Mouse (Mus musculus): ENCODE measurements at regions not wholly inside any gene's neighbourhood (a gene's known extent, or its start where the extent isn't known, plus 50 kb on each side); places are given as distances from the start of the nearest gene placed in this dataset.

GRCm38 (mm10) chr9:101348771-101349170 is 97.2 kb upstream of the Ppp2r3a start:
- H3K9ac ChIP-seq = no peak overlapping the region
- WGBS = 88% methylated on average over 4 of the region's 4 CpGs
- no peaks in the 10 kb centered on the region for H3K36me3 ChIP-seq (ENCODE audit: insufficient read depth)
- TF ChIP-seq CTCF (IDR thresholded peaks at IDR 0.05; ENCODE audit: low read depth) = no peak
- no peaks in the 10 kb centered on the region for H3K27me3 ChIP-seq (ENCODE audit: insufficient read depth, low read length)
- no peak overlapping the region for H3K4me3 ChIP-seq (ENCODE audit: low read depth, low read length)
- ATAC-seq (ENCODE audit: insufficient read depth) = no peak
- H3K27ac ChIP-seq (ENCODE audit: low read depth) = no peak overlapping the region
- no peak overlapping the region for H3K4me2 ChIP-seq
- no peaks in the 10 kb centered on the region for H3K9me3 ChIP-seq (ENCODE audit: low read depth, low read length)
- DNase-seq = no peak
- no peaks in the 10 kb centered on the region for H3K4me1 ChIP-seq (ENCODE audit: insufficient read depth)

- Histone ChIP-seq H3K27ac (ENCODE audit: low read depth) (no peak overlapping the region), H3K27me3 (ENCODE audit: insufficient read depth, low read length) (no peaks in the 10 kb centered on the region), H3K9me3 (ENCODE audit: low read depth, low read length) (no peaks in the 10 kb centered on the region), H3K36me3 (ENCODE audit: insufficient read depth) (no peaks in the 10 kb centered on the region), H3K9ac (no peak overlapping the region), H3K4me3 (ENCODE audit: low read depth, low read length) (no peak overlapping the region), H3K4me1 (ENCODE audit: insufficient read depth) (no peaks in the 10 kb centered on the region), H3K4me2 (no peak overlapping the region)
- ATAC-seq (ENCODE audit: insufficient read depth) (no peak), DNase-seq (no peak)
- no peak for TF ChIP-seq CTCF (IDR thresholded peaks at IDR 0.05; ENCODE audit: low read depth)
- WGBS = 76% methylated on average over 5 of the region's 5 CpGs
Observed at GRCm38 (mm10) chr9:101342887-101343286, 91.3 kb upstream of the Ppp2r3a start.

- no peak for ATAC-seq (ENCODE audit: insufficient read depth)
Observed at GRCm38 (mm10) chr9:101340796-101341465, 89.3 kb upstream of the Ppp2r3a start.

GRCm38 (mm10) chr9:101329032-101329824 is 77.6 kb upstream of the Ppp2r3a start:
- no peak overlapping the region for H3K27ac ChIP-seq (ENCODE audit: low read depth)
- no peaks in the 10 kb centered on the region for H3K9me3 ChIP-seq (ENCODE audit: low read depth, low read length)
- DNase-seq (no peak), ATAC-seq (ENCODE audit: insufficient read depth) (no peak)
- H3K4me1 ChIP-seq (ENCODE audit: insufficient read depth) = no peaks in the 10 kb centered on the region
- no peak for TF ChIP-seq CTCF (IDR thresholded peaks at IDR 0.05; ENCODE audit: low read depth)
- WGBS = 64% methylated on average over 8 of the region's 8 CpGs
- no peak overlapping the region for H3K4me3 ChIP-seq (ENCODE audit: low read depth, low read length)
- no peaks in the 10 kb centered on the region for H3K36me3 ChIP-seq (ENCODE audit: insufficient read depth)
- H3K9ac ChIP-seq = no peak overlapping the region
- H3K4me2 ChIP-seq = no peak overlapping the region
- H3K27me3 ChIP-seq (ENCODE audit: insufficient read depth, low read length) = no peaks in the 10 kb centered on the region

More at GRCm38 (mm10) chr9:101340796-101341465, 89.3 kb upstream of the Ppp2r3a start:
- H3K4me2 ChIP-seq = no peak overlapping the region
- H3K36me3 ChIP-seq (ENCODE audit: insufficient read depth) = no peaks in the 10 kb centered on the region
- no peaks in the 10 kb centered on the region for H3K4me1 ChIP-seq (ENCODE audit: insufficient read depth)
- H3K9ac ChIP-seq = no peak overlapping the region
- H3K27ac ChIP-seq (ENCODE audit: low read depth) = no peak overlapping the region
- no peaks in the 10 kb centered on the region for H3K9me3 ChIP-seq (ENCODE audit: low read depth, low read length)
- no peak for TF ChIP-seq CTCF (IDR thresholded peaks at IDR 0.05; ENCODE audit: low read depth)
- no peak for DNase-seq
- no peaks in the 10 kb centered on the region for H3K27me3 ChIP-seq (ENCODE audit: insufficient read depth, low read length)
- 67% methylated on average over 11 of the region's 11 CpGs for WGBS
- H3K4me3 ChIP-seq (ENCODE audit: low read depth, low read length) = no peak overlapping the region

- no peaks in the 10 kb centered on the region for H3K27me3 ChIP-seq (ENCODE audit: insufficient read depth, low read length)
- TF ChIP-seq CTCF (IDR thresholded peaks at IDR 0.05; ENCODE audit: low read depth) = no peak
- no peak overlapping the region for H3K27ac ChIP-seq (ENCODE audit: low read depth)
- no peak overlapping the region for H3K4me2 ChIP-seq
- H3K36me3 ChIP-seq (ENCODE audit: insufficient read depth) = no peaks in the 10 kb centered on the region
- H3K4me3 ChIP-seq (ENCODE audit: low read depth, low read length) = no peak overlapping the region
- no peaks in the 10 kb centered on the region for H3K4me1 ChIP-seq (ENCODE audit: insufficient read depth)
- no peaks in the 10 kb centered on the region for H3K9me3 ChIP-seq (ENCODE audit: low read depth, low read length)
- DNase-seq = no peak
- WGBS = 56% methylated on average over 3 of the region's 3 CpGs
- ATAC-seq (ENCODE audit: insufficient read depth) = no peak
- no peak overlapping the region for H3K9ac ChIP-seq
Observed at GRCm38 (mm10) chr9:101326961-101327360, 75.4 kb upstream of the Ppp2r3a start.

GRCm38 (mm10) chr9:101314036-101314435 is 62.4 kb upstream of the Ppp2r3a start:
- peak; percentile 86 for TF ChIP-seq CTCF (IDR thresholded peaks at IDR 0.05; ENCODE audit: low read depth)
- ATAC-seq (ENCODE audit: insufficient read depth) = no peak

GRCm38 (mm10) chr9:101306408-101306935 is 54.9 kb upstream of the Ppp2r3a start:
- no peak for ATAC-seq (ENCODE audit: insufficient read depth)
- 69% methylated on average over 10 of the region's 10 CpGs for WGBS
- no peak for TF ChIP-seq CTCF (IDR thresholded peaks at IDR 0.05; ENCODE audit: low read depth)
- H3K27me3 ChIP-seq (ENCODE audit: insufficient read depth, low read length) = no peaks in the 10 kb centered on the region
- H3K9me3 ChIP-seq (ENCODE audit: low read depth, low read length) = no peaks in the 10 kb centered on the region
- peak; percentile 69 for DNase-seq
- H3K36me3 ChIP-seq (ENCODE audit: insufficient read depth) = no peaks in the 10 kb centered on the region
- H3K9ac ChIP-seq = no peak overlapping the region
- no peak overlapping the region for H3K4me3 ChIP-seq (ENCODE audit: low read depth, low read length)
- no peak overlapping the region for H3K27ac ChIP-seq (ENCODE audit: low read depth)
- H3K4me2 ChIP-seq = no peak overlapping the region
- H3K4me1 ChIP-seq (ENCODE audit: insufficient read depth) = no peaks in the 10 kb centered on the region

More at GRCm38 (mm10) chr9:101314036-101314435, 62.4 kb upstream of the Ppp2r3a start:
- no peak overlapping the region for H3K9ac ChIP-seq
- H3K9me3 ChIP-seq (ENCODE audit: low read depth, low read length) = no peaks in the 10 kb centered on the region
- no peak overlapping the region for H3K4me2 ChIP-seq
- no peaks in the 10 kb centered on the region for H3K4me1 ChIP-seq (ENCODE audit: insufficient read depth)
- H3K4me3 ChIP-seq (ENCODE audit: low read depth, low read length) = no peak overlapping the region
- H3K36me3 ChIP-seq (ENCODE audit: insufficient read depth) = no peaks in the 10 kb centered on the region
- H3K27me3 ChIP-seq (ENCODE audit: insufficient read depth, low read length) = no peaks in the 10 kb centered on the region
- DNase-seq = peak; percentile 88
- WGBS = 39% methylated on average over 4 of the region's 4 CpGs
- no peak overlapping the region for H3K27ac ChIP-seq (ENCODE audit: low read depth)
